Mouse (Mus musculus): ENCODE data around the gene H1foo. TPM values are rescaled to one million over a fixed set of nuclear protein-coding genes. Genes with fewer than 3 reads are reported as not detected.
A peak's percentile ranks its signal among the peaks of the same experiment; 100 is the strongest.

H1foo gene
- polyA plus RNA-seq, 1 experiment, result not detected

GRCm38 (mm10) chr6:115982889-115983288 is 38.2 kb downstream of the H1foo start:
- no peak for DNase-seq (ENCODE audit: low read depth in 1 of 2, low spot score in 2 of 2)
- Histone ChIP-seq H3K27me3 (ENCODE audit: control insufficient read depth, insufficient read depth, low read length) (no peaks in the 10 kb centered on the region), H3K4me3 (ENCODE audit: extremely low read depth, insufficient read depth, insufficient read length) (no peak overlapping the region), H3K36me3 (ENCODE audit: control insufficient read depth, insufficient read depth, low read length) (no peaks in the 10 kb centered on the region), H3K4me1 (ENCODE audit: control insufficient read depth, insufficient read depth, insufficient read length) (peaks cover 23% of the 10 kb centered on the region; the same call in 1 of the 2 replicates), H3K27ac (ENCODE audit: insufficient read depth, low read length) (peak overlapping the region; percentile 42)
- no peak for TF ChIP-seq CTCF (IDR thresholded peaks at IDR 0.05; ENCODE audit: extremely low read depth, insufficient read depth, insufficient read length, insufficient replicate concordance)
- no peak for TF ChIP-seq POLR2A (IDR thresholded peaks at IDR 0.05; ENCODE audit: low read depth, low read length)
- 78% methylated on average over 7 of the region's 7 CpGs for WGBS

GRCm38 (mm10) chr6:115983306-115984038 is 38.7 kb downstream of the H1foo start:
- H3K27me3 ChIP-seq (ENCODE audit: control insufficient read depth, insufficient read depth, low read length), result no peaks in the 10 kb centered on the region
- no peak overlapping the region for H3K4me3 ChIP-seq (ENCODE audit: extremely low read depth, insufficient read depth, insufficient read length)
- H3K4me1 ChIP-seq (ENCODE audit: control insufficient read depth, insufficient read depth, insufficient read length), result peaks cover 23% of the 10 kb centered on the region; the same call in 1 of the 2 replicates
- no peaks in the 10 kb centered on the region for H3K36me3 ChIP-seq (ENCODE audit: control insufficient read depth, insufficient read depth, low read length)
- no peak for TF ChIP-seq POLR2A (IDR thresholded peaks at IDR 0.05; ENCODE audit: low read depth, low read length)
- WGBS, result 86% methylated on average over 12 of the region's 12 CpGs
- no peak for DNase-seq (ENCODE audit: low read depth in 1 of 2, low spot score in 2 of 2)
- peak overlapping the region; percentile 42 for H3K27ac ChIP-seq (ENCODE audit: insufficient read depth, low read length)

- Histone ChIP-seq H3K36me3 (ENCODE audit: control insufficient read depth, insufficient read depth, low read length) (no peaks in the 10 kb centered on the region), H3K27me3 (ENCODE audit: control insufficient read depth, insufficient read depth, low read length) (no peaks in the 10 kb centered on the region), H3K27ac (ENCODE audit: insufficient read depth, low read length) (no peak overlapping the region), H3K4me1 (ENCODE audit: control insufficient read depth, insufficient read depth, insufficient read length) (peaks cover 29% of the 10 kb centered on the region; the same call in 1 of the 2 replicates), H3K4me3 (ENCODE audit: extremely low read depth, insufficient read depth, insufficient read length) (no peak overlapping the region)
- TF ChIP-seq CTCF (IDR thresholded peaks at IDR 0.05; ENCODE audit: extremely low read depth, insufficient read depth, insufficient read length, insufficient replicate concordance), result no peak
- no peak for TF ChIP-seq POLR2A (IDR thresholded peaks at IDR 0.05; ENCODE audit: low read depth, low read length)
- no peak for DNase-seq (ENCODE audit: low read depth in 1 of 2, low spot score in 2 of 2)
- WGBS, result 68% methylated on average over 7 of the region's 7 CpGs
These were observed 39.8 kb downstream of the H1foo start for GRCm38 (mm10) chr6:115984580-115984979.

GRCm38 (mm10) chr6:115985622-115986021 is 40.9 kb downstream of the H1foo start:
- no peak overlapping the region for H3K27ac ChIP-seq (ENCODE audit: insufficient read depth, low read length)
- peaks cover 33% of the 10 kb centered on the region; the same call in 1 of the 2 replicates for H3K4me1 ChIP-seq (ENCODE audit: control insufficient read depth, insufficient read depth, insufficient read length)
- no peak overlapping the region for H3K4me3 ChIP-seq (ENCODE audit: extremely low read depth, insufficient read depth, insufficient read length)
- no peak for TF ChIP-seq POLR2A (IDR thresholded peaks at IDR 0.05; ENCODE audit: low read depth, low read length)
- no peak for TF ChIP-seq CTCF (IDR thresholded peaks at IDR 0.05; ENCODE audit: extremely low read depth, insufficient read depth, insufficient read length, insufficient replicate concordance)
- no peaks in the 10 kb centered on the region for H3K27me3 ChIP-seq (ENCODE audit: control insufficient read depth, insufficient read depth, low read length)
- WGBS, result 77% methylated on average over 9 of the region's 9 CpGs
- no peak for DNase-seq (ENCODE audit: low read depth in 1 of 2, low spot score in 2 of 2)
- no peaks in the 10 kb centered on the region for H3K36me3 ChIP-seq (ENCODE audit: control insufficient read depth, insufficient read depth, low read length)

- H3K4me1 ChIP-seq (ENCODE audit: control insufficient read depth, insufficient read depth, insufficient read length), result peaks cover 33% of the 10 kb centered on the region; the same call in 1 of the 2 replicates
These were observed 41.8 kb downstream of the H1foo start for GRCm38 (mm10) chr6:115986472-115987095.

GRCm38 (mm10) chr6:115987096-115987747 is 42.5 kb downstream of the H1foo start:
- Histone ChIP-seq H3K4me1 (ENCODE audit: control insufficient read depth, insufficient read depth, insufficient read length) (peaks cover 33% of the 10 kb centered on the region; the same call in 1 of the 2 replicates), H3K4me3 (ENCODE audit: extremely low read depth, insufficient read depth, insufficient read length) (no peak overlapping the region), H3K27me3 (ENCODE audit: control insufficient read depth, insufficient read depth, low read length) (no peaks in the 10 kb centered on the region), H3K36me3 (ENCODE audit: control insufficient read depth, insufficient read depth, low read length) (no peaks in the 10 kb centered on the region), H3K27ac (ENCODE audit: insufficient read depth, low read length) (peak overlapping the region; percentile 44; the same call in 1 of the 2 replicates)
- TF ChIP-seq POLR2A (IDR thresholded peaks at IDR 0.05; ENCODE audit: low read depth, low read length), result no peak
- DNase-seq (ENCODE audit: low read depth in 1 of 2, low spot score in 2 of 2), result no peak
- WGBS, result 33% methylated on average over 9 of the region's 9 CpGs

More at GRCm38 (mm10) chr6:115986472-115987095, 41.8 kb downstream of the H1foo start:
- TF ChIP-seq CTCF (IDR thresholded peaks at IDR 0.05; ENCODE audit: extremely low read depth, insufficient read depth, insufficient read length, insufficient replicate concordance) (no peak), POLR2A (IDR thresholded peaks at IDR 0.05; ENCODE audit: low read depth, low read length) (no peak)
- DNase-seq (ENCODE audit: low read depth in 1 of 2, low spot score in 2 of 2), result no peak
- Histone ChIP-seq H3K36me3 (ENCODE audit: control insufficient read depth, insufficient read depth, low read length) (no peaks in the 10 kb centered on the region), H3K27me3 (ENCODE audit: control insufficient read depth, insufficient read depth, low read length) (no peaks in the 10 kb centered on the region), H3K27ac (ENCODE audit: insufficient read depth, low read length) (peak overlapping the region; percentile 44; the same call in 1 of the 2 replicates), H3K4me3 (ENCODE audit: extremely low read depth, insufficient read depth, insufficient read length) (no peak overlapping the region)
- WGBS, result 48% methylated on average over 12 of the region's 12 CpGs

Measured in spleen, adult 2 months (tissue).